Mouse (Mus musculus): ENCODE data around the gene Trim46. TPM values are rescaled to one million over a fixed set of nuclear protein-coding genes. Genes with fewer than 3 reads are reported as not detected.
A peak's percentile ranks its signal among the peaks of the same experiment; 100 is the strongest.

Trim46 gene
- under 1 TPM; 0.37 to 0.98 TPM for total RNA-seq (2021)
- long read RNA-seq, experiment 1, partial matches to known transcripts = 0 of 1 reads
- long read RNA-seq, experiment 1, other reads (novel, unspliced or antisense) = 1 of 1 reads
- long read RNA-seq, experiment 2 = 0 reads

GRCm38 (mm10) chr3:89246261-89247100 lies at the start of gene Trim46:
TSS of gene Trim46 (minus strand) at chr3:89246309.
- peak; percentile 93 to 94 for DNase-seq

DNA sequence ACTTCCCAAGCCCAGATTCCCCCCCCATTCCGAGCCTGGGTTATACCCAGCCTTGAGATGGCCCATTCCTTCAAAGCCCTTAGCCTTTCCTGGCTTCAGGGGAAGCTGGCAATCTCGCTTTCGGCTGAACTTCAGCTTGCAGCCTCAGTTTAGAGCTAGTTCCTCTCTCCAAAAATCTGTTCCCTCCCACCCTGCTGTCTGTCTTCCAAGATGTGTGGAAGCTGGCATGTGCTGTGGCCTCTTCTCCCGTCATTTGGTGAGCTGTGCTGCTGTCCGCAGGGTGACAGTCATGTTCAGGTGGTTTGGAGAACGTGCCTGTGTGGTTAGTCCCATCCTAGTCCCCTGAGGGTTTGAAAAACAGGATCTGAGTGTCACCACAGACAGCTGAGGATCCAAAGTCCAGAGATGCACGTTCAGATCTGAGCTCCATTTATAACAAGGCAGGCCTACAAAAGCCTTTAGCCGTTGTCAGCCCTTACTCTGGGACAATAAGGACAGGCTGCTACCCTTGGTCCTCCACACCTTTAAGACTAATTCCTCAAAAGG lies 49.6 kb upstream of the Trim46 start:
- no peak for DNase-seq

DNA sequence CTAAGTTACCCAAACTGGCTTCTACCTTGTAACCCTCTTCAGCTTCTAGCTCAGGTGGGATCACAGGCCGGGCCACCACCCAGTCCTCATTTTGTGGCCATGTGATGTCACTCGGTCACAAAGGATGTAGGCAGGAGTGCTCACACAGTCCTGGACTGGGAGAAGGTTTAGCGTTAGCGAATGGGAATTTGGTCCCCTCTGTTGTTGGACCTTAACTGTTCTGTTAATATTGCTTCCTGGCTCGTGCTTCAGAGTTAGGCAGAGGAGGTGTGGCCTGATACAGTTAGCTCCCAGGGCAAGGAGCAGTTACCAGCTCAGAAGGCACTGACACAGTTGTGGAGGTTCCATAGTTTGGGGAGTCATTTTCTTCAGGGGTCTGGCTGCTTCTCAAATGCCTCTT lies 48.1 kb upstream of the Trim46 start:
- no peak for DNase-seq

DNA sequence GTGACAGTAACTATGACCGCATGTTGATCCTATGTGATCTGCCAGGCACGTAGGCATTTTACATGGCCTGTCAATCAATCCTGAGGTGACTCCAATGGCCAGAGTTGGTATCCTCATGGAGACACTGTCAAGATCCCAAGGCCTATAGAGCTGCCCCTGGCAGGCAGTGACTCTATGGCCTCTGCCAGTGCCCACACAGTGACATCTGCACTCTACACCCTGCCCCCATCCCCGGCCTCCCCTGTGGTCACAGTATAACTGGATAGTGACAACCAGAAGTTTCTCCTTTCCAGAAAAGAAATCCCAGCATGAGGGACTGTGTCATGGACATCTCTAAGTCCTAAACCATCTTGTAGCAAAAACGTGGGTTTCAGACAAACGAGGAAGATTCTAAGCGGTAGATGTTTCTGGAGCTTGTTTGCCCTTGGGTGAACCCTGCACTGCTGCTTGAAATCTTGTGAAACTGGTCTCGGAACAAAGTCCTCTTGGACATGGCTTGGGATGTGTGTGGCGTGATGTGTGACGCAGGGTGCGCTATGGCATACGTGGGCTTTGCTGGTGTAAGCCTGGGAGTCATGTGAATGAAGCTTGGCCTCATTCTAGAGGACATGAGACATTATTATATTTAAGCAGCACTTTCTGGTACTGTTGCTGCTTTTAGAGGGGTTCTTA lies 47.3 kb upstream of the Trim46 start:
- no peak for DNase-seq

GRCm38 (mm10) chr3:89292303-89292702 lies 46.2 kb upstream of the Trim46 start:
- no peak for DNase-seq

GRCm38 (mm10) chr3:89291874-89292273 lies 45.8 kb upstream of the Trim46 start:
- no peak for DNase-seq

- DNase-seq = peak; percentile 61
Measured at GRCm38 (mm10) chr3:89288503-89288928, 42.4 kb upstream of the Trim46 start.

GRCm38 (mm10) chr3:89287286-89287685 lies 41.2 kb upstream of the Trim46 start:
- no peak for DNase-seq

- DNase-seq = no peak
Measured at GRCm38 (mm10) chr3:89285526-89285925, 39.4 kb upstream of the Trim46 start.

- no peak for DNase-seq
Measured at GRCm38 (mm10) chr3:89284261-89284660, 38.2 kb upstream of the Trim46 start.

DNA sequence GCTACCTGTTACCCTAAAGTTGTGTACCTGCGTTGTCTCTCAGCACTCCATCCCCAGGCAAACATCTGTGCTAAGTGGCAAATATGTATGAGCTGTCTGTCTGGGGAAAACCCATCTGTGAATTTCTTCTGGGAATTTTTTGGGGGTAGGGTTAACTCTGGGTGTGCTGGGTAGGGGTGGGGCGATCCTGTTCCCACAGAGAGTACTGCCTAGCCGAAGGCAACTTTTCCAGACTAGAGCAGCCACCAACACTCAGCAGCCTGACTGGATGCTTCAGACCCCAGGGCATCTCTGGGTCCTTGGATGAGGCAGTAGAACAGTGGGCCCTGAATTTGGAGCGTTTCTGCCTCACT lies 36.2 kb upstream of the Trim46 start:
- DNase-seq = no peak

- DNase-seq = peak; percentile 89 to 95
Measured at GRCm38 (mm10) chr3:89281579-89282290, 35.6 kb upstream of the Trim46 start.

DNA sequence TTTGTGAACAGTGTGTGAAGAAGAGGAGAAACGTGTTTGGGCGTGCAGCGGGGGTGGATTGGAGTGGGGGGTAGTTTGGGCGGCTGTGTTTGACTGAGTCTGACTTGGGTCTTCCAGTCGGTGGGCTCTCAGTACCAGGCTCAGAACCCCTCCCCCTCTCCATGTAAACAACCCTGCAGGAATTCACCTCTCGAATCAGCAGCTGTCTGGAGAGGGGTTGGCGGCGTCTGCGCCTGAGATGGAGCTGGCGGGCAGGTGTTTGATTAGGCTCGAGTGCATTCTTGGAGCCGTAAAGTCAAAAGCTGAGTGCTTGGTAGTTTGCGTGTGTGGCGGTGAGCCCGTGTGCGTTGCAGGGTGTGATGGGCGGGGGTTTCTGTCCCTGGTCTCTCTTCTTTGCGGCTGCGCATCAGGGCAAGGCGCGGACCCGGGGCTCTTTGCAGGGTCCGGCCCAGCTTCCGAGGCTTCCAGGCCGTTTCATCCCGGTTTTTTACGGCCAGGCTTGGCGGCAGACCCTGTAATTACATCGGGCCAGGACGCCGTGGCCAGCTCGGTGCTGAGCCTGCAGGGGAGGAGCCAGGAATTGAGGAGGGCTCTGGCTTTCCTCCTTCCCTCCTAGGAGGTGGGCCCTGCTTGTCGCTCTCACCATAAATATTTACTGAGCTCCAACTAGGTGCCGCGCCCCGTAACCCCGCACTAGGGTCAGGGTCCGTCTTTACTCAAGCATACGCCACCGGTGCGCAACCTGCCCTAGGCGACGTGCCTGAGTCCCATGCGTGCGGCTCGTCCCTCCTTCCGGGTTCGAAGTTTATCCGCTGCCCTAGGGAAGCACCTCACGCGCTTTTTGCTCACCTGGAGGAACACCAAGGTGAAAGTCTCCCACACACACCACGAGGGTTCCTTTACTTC lies 34.8 kb upstream of the Trim46 start, which contains the start of gene Efna1:
TSS of gene Efna1 (minus strand) at position 537 of the 906 bp plus-strand sequence.
- DNase-seq = peak; percentile 84 to 88

DNA sequence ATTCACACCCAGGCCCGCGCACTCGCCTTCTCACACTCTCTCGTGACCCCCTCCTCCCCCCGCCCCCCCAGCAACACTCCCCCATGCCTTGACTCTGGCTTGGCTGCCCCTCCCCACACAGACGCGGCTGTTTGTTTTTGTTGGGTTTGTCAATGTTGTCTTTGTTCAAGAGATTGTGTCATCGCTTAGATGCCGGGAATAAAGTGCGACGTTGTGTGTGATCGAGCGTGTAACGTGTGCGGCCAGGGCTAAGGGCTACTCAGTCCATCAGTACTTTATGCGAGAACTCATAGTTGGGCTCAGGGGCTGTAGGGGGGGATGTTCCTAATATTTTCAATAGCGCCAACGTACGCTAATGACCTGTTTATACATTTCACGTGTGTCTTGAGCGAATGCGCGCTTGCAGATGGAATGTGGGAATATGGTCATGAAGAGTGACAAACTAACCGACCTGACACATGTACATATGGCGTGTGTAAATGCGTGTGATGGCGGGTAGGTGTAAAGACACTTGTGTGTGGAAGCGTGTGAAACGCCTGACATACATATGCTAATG lies 34.0 kb upstream of the Trim46 start:
- peak in 1 of 2 experiments; percentile 71 for DNase-seq

DNA sequence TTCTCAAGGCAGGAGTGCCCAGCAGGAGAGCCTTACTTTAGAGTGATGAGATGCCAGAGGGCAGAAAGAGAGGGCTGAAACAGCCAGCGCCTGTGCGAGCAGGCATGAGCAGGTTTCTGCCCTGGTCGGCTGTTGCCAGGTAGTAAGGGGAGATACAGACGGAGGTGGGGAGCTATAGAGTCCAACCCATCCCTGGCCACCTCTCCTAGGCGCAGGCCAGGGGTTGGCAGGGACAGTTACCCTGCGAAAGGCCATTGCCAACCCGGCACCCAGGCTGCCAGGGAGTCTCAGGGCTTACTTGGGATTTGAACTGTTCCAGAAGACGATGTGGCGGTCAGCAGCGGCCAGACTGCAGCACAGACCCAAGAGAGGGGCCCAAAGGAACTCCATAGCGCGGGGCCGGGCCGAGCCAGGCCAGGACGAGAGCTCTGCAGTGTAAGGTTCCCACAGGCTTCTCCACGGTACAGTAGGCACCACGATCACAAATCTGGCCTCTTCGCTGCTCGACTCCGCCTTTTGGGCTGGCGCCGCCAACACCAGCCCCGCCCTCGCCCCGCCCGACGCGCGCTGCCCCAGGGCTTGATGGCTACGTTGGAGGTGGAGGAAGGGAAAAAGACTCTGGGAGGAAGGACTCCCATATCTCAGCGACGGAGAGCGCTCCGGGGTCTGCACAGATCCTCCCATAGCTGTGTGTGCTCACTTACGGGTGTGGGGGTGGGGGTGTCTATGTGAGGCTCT lies 33.2 kb upstream of the Trim46 start:
- peak; percentile 93 to 94 for DNase-seq

- no peak for DNase-seq
Measured at GRCm38 (mm10) chr3:89278643-89279042, 32.5 kb upstream of the Trim46 start.

DNA sequence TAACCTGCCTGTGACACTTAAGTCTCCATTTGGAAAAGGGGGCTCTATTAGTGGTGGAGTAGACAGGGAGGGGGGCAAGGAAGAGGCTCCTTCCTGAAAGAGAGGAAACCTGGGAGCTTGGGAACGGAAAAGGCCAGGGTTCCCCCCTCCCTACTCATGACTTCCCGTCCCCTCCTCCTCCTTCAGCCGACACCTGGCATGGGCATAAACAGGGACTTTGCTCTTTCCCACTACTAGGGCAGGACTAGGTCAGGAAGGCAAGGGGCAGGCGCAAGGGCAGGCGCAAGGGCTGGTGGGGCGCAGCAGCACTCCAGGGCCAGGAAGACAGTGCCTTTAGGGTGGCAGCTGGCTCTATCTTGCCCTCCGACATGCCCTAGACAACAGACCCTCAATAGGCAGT lies 32.0 kb upstream of the Trim46 start:
- peak; percentile 76 to 90 for DNase-seq

DNA sequence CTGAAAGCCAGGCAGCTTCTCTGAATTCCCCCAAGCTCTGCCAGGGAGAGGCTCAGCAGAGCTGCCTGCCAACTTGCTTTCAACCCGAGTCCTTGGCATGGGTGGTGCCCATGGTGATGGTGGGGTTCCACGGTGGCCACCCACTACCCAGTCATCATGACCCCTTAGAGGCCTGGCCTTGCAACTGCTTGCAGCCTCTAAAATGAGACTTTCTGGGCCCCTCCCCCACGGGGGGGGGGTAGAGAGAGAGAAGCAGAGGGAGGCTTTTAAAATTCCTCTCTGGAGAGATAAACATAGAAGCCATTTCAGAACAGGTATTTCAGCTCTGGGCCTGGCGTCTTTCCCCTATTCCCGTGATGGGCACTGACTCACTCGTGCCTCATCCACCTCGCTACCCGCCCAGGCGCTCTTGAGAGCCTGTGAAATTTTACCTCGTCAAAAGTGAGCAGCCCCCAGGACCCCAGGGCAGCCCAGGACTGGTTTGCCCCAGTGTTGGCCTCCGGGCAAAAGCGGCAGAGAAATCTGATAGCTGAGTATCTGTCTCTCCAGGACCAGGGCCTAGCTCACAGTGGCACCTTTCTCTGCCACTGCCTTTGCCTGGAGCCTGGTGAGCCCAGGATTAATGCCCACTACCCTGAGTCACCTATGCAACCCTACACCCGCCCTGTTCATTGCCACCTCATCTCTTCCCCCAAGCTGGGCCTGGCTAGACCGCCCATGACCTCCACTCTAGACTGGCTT lies 31.3 kb upstream of the Trim46 start:
- DNase-seq = peak; percentile 69 to 70

DNA sequence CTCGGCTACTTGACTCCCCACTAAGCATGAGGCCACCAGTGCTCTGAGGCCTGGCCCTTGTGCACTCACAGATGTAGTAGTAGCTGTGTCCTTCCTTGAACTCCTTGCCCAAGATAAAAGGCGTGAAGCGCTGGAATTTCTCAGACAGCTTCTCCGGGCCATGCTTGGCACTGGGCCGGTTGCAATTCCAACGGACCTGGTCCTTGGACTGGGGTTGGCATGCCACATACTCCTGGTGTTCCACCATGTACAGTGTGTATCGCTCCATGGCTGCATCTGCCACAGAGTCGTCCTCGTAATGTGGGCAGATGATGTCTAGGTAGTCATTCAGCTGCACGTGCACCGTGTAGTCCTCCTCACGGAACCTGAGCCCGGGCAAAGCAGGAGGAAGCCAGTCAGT lies 30.0 kb upstream of the Trim46 start:
- no peak for DNase-seq

Measured in heart, adult 18-20 months (tissue).